Mouse (Mus musculus): Measurements from ENCODE around the gene P2ry1.

Gene P2ry1

DNA sequence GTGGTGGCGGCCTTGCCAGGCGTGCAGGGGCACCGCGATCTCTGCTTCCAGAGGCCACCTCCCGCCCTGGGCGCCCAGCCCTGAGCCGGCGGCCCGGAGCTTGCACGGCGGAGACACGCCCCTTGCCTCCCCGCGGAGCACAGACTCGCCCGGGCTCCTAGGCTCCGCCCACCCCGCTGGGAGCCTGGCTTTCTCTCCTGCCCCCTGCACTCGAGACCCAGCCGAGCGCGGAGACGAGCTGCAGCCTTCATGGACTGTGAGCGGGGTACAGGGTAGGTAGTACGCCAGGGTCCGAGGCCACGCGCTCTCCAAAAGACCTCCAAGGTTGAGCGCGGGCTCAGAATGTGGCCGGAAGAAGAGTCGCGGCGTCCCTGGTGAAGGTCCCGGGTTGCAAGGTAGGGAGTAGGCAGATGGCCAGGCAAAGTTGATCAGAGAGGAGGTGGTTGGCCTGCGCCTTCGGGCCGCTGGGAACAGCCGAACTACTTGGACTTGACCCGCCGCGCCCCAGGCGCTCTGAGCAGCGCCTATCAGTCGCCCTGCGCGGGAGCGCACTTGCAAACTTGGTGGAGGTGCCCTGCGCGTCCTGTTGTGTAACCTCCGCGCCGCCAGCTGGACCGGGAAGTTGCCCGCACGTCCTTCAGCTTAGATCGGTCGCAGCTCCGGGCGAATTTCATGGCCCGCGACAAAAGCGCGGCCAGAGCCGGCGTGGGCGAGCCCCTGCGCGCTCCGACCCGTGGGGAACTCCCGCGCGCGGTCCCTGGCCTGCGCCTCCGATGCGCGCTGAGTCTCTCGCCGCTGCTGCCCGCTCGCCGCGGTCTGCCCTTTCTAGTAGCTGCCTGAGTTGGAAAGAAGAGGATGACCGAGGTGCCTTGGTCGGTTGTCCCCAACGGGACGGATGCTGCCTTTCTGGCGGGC lies at the start of gene P2ry1:
P2ry1 (plus strand) TSS at position 209 of the 915 bp plus-strand sequence.
- DNase-seq (ENCODE audit: low spot score), result no peak

DNA sequence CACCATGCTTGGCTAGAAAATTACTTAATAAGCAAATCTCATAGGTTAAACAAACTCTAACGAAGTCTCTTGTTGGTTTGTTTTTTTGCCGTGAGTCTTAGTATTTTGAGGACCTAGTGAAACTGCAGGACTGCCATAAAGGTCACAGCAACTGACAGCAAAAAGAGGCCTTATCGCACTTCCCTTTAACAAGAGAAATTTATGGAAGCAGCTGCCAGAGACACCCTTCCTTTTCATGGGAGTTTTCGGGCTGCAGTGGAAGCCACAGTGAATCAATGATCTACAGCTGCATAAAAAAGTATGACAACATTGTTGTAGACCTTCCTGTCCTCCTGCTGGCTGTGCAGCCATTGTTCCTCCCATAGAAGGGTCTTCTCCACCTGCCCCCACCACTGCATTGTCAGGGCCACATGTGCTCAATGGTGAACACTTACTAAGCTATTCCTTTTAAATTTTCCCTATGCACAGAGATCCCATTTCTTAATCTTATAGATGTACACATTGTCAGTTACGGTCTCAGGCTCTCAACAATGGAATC lies 49.3 kb upstream of the P2ry1 start:
- DNase-seq (ENCODE audit: low spot score), result no peak

DNA sequence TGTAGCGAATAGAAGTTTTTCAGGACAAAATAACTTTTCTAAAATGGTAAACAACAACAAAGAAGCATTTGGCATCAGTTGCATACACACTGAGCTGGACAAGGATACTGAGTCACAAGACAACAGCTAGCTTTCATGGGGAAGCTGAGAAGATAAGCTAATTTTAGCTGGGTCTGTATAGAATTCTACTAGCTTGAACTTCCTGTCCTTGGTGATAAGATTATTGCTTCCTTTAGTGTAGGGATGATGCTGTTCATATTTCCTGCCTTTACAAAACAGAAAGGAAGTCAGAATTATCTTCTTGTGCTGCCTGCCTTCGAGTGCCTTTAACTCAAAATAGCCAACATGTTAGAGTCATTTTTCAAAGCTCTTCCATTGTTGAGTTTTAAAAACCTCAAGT lies 48.5 kb upstream of the P2ry1 start:
- DNase-seq (ENCODE audit: low spot score), result no peak

DNA sequence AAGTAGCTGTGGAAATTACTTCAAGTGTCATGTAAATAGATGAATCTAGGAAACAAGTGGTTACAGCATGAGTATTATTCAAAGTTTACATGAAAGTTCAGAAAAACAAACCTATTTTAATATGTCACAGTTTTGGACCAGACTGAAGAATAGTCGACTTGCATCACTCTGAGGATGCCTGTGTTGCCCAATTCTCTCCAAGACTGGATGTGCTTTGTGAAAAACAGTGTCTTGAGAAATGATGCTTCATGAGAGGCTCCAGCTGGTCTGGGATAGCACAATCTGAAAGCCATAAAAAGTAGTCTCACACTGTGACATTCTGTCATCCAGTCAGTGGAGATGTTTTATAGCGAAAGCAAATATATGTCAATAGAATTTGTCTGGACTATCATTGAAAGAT lies 43.8 kb upstream of the P2ry1 start:
- no peak for DNase-seq (ENCODE audit: low spot score)

DNA sequence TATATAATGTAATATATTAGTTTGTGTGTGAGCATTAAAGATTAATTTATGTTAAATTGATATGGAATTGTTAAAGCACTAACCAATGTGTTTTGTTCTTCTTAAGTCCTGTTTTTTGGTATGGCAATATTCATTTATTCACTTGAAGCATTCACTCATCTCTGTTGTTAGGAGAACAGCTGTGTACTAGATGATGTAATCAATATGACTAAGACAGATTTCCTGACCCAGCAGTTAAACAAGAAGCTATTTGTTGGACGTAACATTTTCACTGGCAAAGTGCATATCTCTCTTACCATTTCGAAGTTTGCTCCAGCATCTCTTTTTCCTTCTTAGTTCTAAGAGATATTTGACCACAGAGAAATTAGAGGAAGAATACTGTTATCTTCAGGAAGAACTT lies 37.5 kb upstream of the P2ry1 start:
- no peak for DNase-seq (ENCODE audit: low spot score)

DNA sequence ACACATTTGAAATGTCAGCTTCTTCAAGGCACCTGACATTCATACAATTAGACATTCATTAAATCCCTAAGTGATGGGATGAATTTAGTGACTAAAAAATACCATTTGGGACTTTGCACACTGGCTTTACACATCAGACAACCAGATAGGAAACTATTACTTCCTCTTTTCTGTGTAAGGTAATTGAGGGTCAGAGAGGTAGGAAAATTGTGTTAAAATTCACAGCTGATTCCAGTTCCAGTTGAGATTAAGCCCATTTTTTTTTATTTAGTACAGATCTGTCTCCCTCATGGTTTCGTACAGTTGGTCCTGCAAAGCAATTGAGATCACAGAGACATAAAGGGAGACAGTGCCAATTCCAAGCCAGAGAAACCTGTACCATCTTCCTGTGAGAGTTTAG lies 27.7 kb upstream of the P2ry1 start:
- DNase-seq (ENCODE audit: low spot score), result no peak

DNA sequence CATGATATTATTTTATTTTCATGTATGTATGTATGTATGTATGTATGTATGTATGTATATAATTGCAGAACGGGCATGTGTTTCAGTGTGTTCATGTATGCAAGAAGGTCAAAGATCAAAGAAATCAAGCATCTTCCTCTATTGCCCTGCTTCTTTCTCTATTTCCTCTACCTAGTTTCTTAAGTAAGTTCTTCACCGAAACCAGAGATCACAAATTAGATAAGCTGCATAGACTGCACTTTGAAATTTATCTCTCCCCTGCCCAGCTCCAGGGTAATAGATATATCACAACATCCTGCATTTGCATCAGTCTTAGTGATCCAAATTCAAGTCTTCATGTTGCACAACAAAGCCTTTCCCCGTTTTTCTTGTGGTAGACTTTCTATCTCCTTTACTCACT lies 20.5 kb upstream of the P2ry1 start:
- DNase-seq (ENCODE audit: low spot score), result no peak

DNA sequence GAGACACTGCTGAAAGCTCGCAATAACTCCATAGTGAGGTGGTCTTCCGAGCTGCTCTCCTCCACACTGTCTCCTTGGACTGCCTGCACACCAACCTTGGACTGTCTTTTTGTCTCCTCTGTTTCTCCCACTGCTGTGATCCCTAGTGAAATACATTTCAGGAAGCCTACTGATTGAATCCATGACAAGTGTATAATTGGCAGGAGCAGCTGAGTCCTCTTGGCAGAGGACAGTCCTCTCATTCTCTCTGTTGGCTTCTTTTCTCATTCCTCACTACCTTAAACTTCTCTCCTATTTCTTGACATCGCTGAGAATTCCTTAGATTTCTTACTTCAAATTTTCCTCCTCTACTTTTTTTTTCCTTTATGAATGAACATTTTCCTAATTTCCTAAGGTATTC lies 4.5 kb upstream of the P2ry1 start:
- DNase-seq (ENCODE audit: low spot score), result no peak

DNA sequence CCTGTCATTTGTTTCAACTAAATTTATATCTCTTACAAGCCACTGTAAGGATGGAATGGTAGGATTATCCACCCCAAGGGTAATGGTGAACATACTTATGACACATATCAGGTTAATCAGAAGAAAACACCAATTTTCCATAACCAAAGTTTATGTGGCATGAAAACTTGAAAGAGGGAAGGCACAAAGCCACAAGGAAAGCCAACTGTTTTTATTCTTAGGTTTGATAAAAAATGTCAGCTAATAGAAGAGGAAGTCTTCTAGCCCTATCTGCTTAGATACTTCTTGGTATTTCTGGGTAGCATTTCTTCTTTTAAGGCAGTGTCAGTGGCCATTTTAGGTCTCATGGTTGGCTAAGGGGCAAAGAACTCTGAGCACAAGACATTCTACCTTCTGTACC lies 2.9 kb upstream of the P2ry1 start:
- no peak for DNase-seq (ENCODE audit: low spot score)

DNA sequence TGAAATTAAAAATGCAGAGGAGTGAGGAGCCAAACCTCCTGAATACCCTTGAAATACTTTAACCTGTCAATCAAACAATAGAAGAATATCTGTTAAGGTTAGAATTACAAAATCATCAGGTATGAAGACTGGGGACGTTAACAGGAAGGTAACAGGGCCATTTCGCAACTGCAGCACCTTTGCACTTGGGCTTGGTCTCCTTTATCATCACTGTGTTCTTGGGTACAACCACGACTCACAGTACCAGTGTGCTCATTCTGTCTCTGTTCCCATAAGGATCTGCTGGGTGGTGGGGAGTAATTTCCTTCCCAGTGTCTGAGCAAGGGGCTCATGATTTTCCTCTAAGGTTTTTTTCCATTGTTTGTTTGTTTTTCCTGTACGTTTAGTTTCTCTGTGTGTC lies 1.8 kb upstream of the P2ry1 start:
- no peak for DNase-seq (ENCODE audit: low spot score)

DNA sequence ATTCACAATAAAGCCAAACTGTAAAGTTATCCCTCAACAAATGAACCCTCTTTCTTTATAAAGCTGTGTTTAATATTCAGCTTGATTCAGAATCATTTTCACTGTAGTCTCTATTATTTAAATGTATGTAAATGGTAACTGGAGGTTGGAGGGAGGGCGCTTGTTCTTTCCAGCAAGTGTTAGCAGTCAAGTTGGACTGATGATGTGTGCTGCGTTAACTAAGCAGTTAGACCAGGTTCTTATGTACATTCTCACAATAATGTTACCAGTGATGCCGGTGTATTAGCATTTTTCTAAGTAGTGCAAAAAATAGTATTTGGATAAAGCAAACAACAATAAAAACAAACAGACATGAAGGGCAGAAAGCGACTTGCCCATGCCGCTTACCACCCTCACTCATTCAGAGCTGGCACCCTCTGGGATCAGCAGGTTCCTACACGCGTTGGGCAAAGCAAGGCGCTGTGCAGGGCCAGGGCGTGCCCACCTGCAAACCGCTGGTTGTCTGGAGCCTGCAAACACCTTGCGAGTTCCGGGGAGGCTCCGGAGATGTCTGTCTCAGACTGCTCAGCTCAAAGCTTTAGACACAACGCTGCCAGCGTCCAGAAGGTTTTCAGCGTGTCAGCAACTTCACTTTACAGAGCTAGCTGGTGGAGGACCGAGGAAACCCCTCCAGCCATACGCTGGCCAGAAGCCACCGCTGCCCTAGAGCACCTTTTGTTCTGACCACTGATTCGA lies 576 bp upstream of the P2ry1 start:
- no peak for DNase-seq (ENCODE audit: low spot score)

DNA sequence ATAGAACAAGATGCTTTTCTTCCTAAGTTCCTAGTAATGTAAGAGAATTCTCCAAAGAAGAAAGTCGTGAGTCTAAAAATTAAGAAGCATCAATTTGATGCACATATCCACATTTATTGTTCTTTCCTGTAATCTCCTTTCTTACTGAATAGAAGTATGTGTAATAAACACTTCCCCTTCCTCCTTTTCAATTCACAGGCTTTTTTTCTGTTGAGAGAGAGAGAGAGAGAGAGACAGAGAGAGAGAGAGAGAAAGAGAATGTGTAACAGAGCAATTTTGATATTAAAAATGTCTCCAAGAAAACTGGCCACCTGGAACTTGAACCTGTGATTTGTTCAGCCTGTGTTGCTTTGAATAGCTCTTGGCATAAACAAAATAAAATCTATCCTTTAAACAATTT lies 2.0 kb downstream of the P2ry1 start:
- no peak for DNase-seq (ENCODE audit: low spot score)

DNA sequence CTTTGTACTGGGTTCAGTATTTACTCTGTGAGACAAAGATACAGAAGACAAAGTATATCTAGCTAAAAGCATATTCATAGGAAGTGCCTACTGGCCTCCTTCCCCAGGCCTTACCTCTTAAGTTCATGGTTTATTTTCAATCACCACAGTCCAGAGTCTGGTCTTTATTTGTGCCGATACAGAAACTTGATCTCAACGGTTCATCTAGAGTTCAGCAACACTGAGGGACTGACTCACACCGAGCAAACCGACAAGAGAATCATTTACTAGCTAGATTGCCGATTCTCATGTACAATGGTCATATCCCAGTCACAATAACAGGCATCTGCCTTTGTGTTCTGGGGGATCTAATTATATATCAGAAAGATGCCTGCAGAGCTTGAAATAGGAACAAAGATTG lies 9.1 kb downstream of the P2ry1 start:
- no peak for DNase-seq (ENCODE audit: low spot score)

DNA sequence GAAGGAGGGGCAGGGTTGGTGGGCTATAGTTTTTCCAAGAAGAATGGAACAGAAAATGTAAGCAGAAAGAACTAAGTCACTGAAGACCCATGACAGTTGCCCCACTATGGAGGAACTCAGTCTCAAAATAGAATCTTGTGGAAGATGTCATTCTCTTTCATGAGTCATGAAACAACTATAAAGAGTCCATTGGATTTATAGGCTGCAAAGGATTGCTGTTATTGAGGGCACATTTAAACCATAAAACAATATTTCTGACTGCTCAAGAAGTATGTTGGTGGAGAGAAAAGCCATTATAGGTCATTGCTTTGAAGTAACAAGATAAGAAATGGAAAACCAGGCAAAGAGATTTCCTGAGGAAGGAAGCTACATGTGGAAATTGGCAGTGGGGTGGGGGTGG lies 10.0 kb downstream of the P2ry1 start:
- no peak for DNase-seq (ENCODE audit: low spot score)

DNA sequence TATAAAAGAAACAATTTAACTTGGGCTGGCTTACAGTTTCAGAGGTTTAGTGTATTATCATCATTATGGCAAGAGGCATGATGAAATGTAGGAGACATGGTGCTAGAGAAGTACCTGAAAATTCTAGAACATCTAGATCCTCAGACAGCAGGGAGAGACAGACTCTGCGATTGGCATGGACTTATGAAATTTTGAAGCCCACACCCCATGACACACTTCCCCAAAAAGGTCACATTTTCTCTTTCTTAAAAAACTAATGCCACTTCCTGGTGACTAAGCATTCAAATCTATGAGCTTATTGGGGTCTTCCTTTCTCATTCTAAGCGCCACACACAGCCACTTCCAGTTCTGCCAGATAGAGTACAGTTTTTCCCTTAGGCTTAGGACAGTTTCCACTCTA lies 14.1 kb downstream of the P2ry1 start:
- DNase-seq (ENCODE audit: low spot score), result no peak

DNA sequence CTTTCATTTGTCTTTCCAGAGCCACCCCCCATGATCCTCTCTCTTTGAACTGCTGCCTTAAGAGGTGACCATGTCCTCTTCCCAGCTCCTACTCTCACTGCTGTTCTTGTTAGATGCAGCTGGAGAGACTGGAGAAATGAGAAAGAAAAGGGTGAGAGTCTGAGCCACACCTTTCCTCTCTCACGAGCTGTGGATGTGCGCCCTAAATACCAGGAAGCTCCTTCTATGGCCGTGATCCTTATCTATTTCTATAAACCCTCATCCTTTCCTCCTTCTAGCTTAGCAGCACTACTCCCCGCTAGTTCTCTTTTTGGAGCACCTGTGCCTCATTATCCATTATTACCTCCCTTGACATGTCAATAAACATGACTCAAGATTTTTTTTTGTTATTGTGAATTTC lies 29.5 kb downstream of the P2ry1 start:
- no peak for DNase-seq (ENCODE audit: low spot score)

DNA sequence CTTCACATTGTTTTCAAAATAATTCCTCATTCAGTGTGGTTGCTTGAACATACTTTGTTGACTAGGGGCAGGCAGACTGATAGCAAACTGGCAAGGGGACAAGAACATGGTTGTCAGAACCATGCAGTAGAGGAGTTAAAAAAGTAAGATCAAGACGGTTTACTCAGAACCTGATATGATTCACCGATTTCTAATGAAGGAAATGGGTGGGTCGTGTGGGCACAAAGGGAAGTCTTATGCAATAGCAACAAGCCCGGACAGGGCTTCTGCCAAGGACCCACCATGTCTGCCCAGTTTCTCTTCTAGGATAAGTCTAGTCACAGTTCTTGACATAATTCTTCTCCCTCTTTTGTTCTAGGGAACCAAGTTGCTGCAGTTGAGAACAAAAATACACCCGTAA lies 33.0 kb downstream of the P2ry1 start:
- DNase-seq (ENCODE audit: low spot score), result no peak

DNA sequence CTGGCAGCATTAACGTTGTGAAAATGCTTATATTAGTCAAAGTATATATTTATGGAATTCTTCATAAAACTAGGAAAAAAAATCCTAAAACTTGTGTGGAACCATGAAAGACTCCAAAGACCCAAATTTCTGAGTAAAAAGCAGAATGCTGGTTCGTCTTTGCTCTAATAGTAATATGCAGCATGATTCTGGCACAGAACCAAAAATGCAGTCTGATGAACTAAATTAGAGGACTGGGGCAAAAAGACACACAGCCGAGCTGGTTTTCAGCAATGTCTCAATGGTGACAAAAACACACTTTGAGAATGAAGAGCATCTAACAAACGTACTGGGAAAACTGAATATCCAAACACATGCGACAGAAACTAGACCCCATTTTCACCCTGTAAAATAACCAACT lies 37.3 kb downstream of the P2ry1 start:
- no peak for DNase-seq (ENCODE audit: low spot score)

DNA sequence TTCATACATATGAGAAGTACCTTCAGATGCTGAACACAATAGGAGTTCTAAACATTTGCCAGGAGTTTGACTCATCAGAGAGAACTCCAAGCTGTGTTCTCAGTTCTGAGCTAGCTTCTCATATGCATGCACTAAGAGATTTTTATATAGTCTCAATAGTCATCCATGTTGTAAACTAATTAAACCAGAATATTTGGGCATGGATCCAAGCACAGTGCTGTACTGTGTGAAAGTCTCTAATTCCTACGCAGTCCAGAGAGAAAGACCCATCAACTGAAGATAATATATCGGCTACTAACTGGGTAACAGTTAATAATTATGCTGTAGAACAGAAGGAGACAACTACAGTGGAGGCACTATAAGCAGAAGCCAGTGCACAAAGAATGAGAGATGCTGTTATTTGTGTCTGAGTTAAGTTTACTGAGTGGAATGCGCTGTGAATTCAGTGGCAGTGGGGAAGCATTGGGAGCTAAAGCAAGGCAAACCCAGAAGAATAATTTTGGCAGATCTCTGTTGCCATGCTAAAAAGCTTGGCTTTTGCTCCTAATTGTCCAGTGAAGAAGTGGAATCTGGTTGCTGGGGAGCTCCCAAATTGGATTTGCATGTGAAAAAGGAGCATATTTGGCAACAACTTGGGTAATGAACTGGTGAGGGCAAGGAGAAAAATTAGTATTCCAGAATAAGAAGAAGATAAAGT lies 47.5 kb downstream of the P2ry1 start:
- no peak for DNase-seq (ENCODE audit: low spot score)

Measured in adipocyte (in vitro differentiated cells).